Mouse (Mus musculus) layer of hippocampus, adult 8-10 months (tissue): ENCODE results near the gene Rnf157. TPM values are rescaled to one million over a fixed set of nuclear protein-coding genes. Genes with fewer than 3 reads are reported as not detected.
A peak's percentile ranks its signal among the peaks of the same experiment; 100 is the strongest.

Source experiments
- DNase-seq, 2 experiments: peaks; one replicate each; pipeline ENCODE4 v3.0.0; 2022; ENCODE audit warnings: low spot score in 2 of 2
- total RNA-seq, 4 experiments: library from RNA; stranded (reverse); gene quantifications; 2 replicates each; pipeline ENCODE4 v1.2.4; 2022

Rnf157 gene
- total RNA-seq, 4 experiments from 2014 or later = 220 to 248 (median 241) TPM

- no peak for DNase-seq
Measured at GRCm38 (mm10) chr11:116307762-116308531, 104.9 kb downstream of the Rnf157 start.

GRCm38 (mm10) chr11:116307019-116307725 is 105.7 kb downstream of the Rnf157 start, which contains the start of gene Exoc7:
Gene Exoc7 (minus strand): TSS chr11:116307233.
- DNase-seq = no peak

- DNase-seq = peak; percentile 81 to 83
Measured at GRCm38 (mm10) chr11:116306126-116306982, 106.5 kb downstream of the Rnf157 start.

GRCm38 (mm10) chr11:116305423-116305822 is 107.4 kb downstream of the Rnf157 start:
- DNase-seq = no peak

- DNase-seq = no peak
Measured at GRCm38 (mm10) chr11:116298621-116299020, 114.2 kb downstream of the Rnf157 start.

GRCm38 (mm10) chr11:116298221-116298620 is 114.6 kb downstream of the Rnf157 start:
- no peak for DNase-seq

GRCm38 (mm10) chr11:116297017-116297416 is 115.8 kb downstream of the Rnf157 start:
- DNase-seq = no peak

GRCm38 (mm10) chr11:116296191-116296734 is 116.6 kb downstream of the Rnf157 start:
- DNase-seq = no peak

GRCm38 (mm10) chr11:116294319-116294718 is 118.5 kb downstream of the Rnf157 start:
- peak in 1 of 2 experiments; percentile 43 for DNase-seq

GRCm38 (mm10) chr11:116293538-116294137 is 119.2 kb downstream of the Rnf157 start:
- DNase-seq = no peak

GRCm38 (mm10) chr11:116292401-116292800 is 120.4 kb downstream of the Rnf157 start:
- DNase-seq = no peak

GRCm38 (mm10) chr11:116290556-116290955 is 122.3 kb downstream of the Rnf157 start:
- no peak for DNase-seq

GRCm38 (mm10) chr11:116287351-116287750 is 125.5 kb downstream of the Rnf157 start:
- no peak for DNase-seq

Other genes starting within 250 kb of the Rnf157 start
- 100 to 1,000 TPM in 1 of 4 experiments, 10 to 100 TPM in 3; 73.7 to 111 (median 92.3) TPM for gene Fbf1, start 244.9 kb downstream of the Rnf157 start, total RNA-seq
- 10 to 100 TPM; 29.4 to 43.7 (median 38.7) TPM for gene Ten1, start 214.2 kb downstream of the Rnf157 start, total RNA-seq
- 100 to 1,000 TPM; 124 to 134 (median 130) TPM for gene Acox1, start 214.0 kb downstream of the Rnf157 start, total RNA-seq
- gene Evpl, start 175.0 kb downstream of the Rnf157 start, total RNA-seq = 1 to 10 TPM in 2 of 4 experiments, under 1 TPM in 2; 0.85 to 1.4 (median 1.1) TPM
- 10 to 100 TPM; 61.1 to 71.3 (median 66.1) TPM for gene Srp68, start 138.8 kb downstream of the Rnf157 start, total RNA-seq
- not detected for gene Galr2, start 132.1 kb downstream of the Rnf157 start, total RNA-seq
- 100 to 1,000 TPM in 1 of 4 experiments, 10 to 100 TPM in 3; 82.4 to 103 (median 88.9) TPM for gene Exoc7, start 105.8 kb downstream of the Rnf157 start, total RNA-seq
- gene Foxj1, start 77.6 kb downstream of the Rnf157 start, total RNA-seq = 1 to 10 TPM; 4.5 to 7.4 (median 6.2) TPM
- gene Ubald2, start 21.1 kb upstream of the Rnf157 start, total RNA-seq = 10 to 100 TPM; 28.6 to 30.4 (median 29.5) TPM
- gene Qrich2, start 53.2 kb upstream of the Rnf157 start, total RNA-seq = under 1 TPM in 1 of 4 experiments, not detected in 3; 0.14 TPM
- 100 to 1,000 TPM in 1 of 4 experiments, 10 to 100 TPM in 3; 83.2 to 104 (median 89.6) TPM for gene Prpsap1, start 81.2 kb upstream of the Rnf157 start, total RNA-seq
- gene Sphk1, start 117.9 kb upstream of the Rnf157 start, total RNA-seq = 1 to 10 TPM; 2.8 to 3.6 (median 2.9) TPM
- 100 to 1,000 TPM in 1 of 4 experiments, 10 to 100 TPM in 3; 96.8 to 110 (median 98.8) TPM for gene Ube2o, start 168.4 kb upstream of the Rnf157 start, total RNA-seq
- 1 to 10 TPM in 3 of 4 experiments, under 1 TPM in 1; 0.57 to 3.9 (median 1.4) TPM for gene Aanat, start 173.4 kb upstream of the Rnf157 start, total RNA-seq
- 1 to 10 TPM; 1.1 to 2.5 (median 1.8) TPM for gene Rhbdf2, start 214.0 kb upstream of the Rnf157 start, total RNA-seq
- gene Prcd, start 240.5 kb upstream of the Rnf157 start, total RNA-seq = 1 to 10 TPM; 4.8 to 8.5 (median 5.8) TPM
- gene Cygb, start 241.3 kb upstream of the Rnf157 start, total RNA-seq = 10 to 100 TPM; 57.2 to 76.1 (median 63.0) TPM